Mouse (Mus musculus) left cerebral cortex, postnatal 25 days (tissue): ENCODE measurements around the gene 1700025C18Rik. TPM values are rescaled to one million over a fixed set of nuclear protein-coding genes. Genes with fewer than 3 reads are reported as not detected.

Experiments used
- DNase-seq, 2 experiments: peaks; one replicate each; pipeline ENCODE4 v3.0.0; 2022; ENCODE audit warnings: low spot score in 2 of 2, mixed read lengths in 1 of 2
- intact Hi-C: fragments of 180-260 bp; cut with DNase I; formaldehyde crosslinking; loops from one replicate; pipeline ENCODE4 v1.15.1; 2025
- total RNA-seq, 2 experiments: library from RNA; stranded (reverse); gene quantifications; 2 replicates each; pipeline ENCODE4 v1.2.3; 2021

1700025C18Rik gene
- total RNA-seq, 2 experiments from 2014 or later, result not detected

DNA sequence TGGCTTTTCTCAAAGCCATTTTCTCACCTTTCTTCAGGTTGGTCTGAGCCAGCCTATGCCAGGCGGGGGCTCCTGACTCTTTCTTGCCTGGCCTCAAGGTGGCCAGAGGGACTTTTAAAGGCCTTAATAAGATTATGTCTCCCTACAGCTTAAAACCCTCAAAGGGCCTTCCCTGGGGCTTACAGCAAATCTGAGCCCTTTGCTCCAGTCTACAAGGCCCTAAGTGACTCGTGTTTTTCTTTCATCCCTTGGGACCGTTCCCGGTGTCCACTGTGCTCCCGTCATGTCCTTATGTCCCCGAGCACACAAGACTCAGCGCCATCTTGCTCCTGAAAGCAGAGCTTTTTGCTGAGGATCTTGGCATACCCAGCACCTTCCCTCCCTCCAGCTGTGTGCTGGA lies 9.3 kb downstream of the 1700025C18Rik start:
- intact Hi-C loops, result no loop called here
- no peak for DNase-seq

- intact Hi-C loops, result no loop called here
- DNase-seq, result no peak
Observed at GRCm38 (mm10) chr2:165080657-165081056, 9.9 kb downstream of the 1700025C18Rik start.

DNA sequence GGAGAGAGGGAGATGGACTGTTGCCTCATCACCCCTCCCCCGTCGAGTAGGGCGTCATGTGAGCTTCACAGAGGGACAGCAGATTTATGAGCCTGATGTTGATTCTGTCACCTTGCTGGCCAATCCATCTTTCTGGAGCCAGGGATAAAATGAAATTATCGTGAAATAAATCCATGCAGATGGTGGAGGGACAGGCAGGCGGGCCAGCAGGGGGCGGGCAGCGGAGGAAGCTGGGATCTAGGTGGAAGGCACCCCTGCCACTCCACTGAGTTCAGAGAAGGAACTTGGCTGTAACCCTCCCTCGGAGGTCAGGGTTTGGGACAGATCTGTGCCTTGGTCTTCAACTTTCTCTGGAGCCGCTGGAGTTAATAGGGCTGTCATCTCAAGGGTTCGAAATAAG lies 11.9 kb downstream of the 1700025C18Rik start:
- intact Hi-C loops, result loop anchor here (2.0 kb wide), 1 partner anchor 34 kb away; no protein-coding TSS in a partner anchor
- no peak for DNase-seq

DNA sequence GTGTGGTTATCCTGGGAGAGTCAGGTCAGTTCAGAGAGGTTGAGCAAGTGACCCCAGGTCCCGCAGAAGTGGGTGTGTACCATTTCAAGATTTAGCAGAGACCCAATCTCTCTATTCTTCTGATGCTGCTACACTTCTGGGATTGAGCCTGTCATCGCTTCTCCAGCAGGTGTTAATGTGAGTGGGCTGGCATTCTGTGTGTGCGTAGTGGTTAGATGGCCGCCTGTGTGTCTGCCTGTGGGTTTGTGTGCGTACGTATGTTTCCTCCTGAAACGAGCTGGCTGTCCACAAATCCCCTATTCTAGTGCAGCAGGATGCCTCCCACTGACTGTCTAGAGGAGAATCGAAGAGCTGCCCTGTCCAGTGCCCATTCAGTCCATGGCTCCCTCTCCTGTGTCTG lies 12.5 kb downstream of the 1700025C18Rik start:
- peak in 1 of 2 experiments; percentile 51 for DNase-seq
- intact Hi-C loops, result loop anchor here (2.0 kb wide), 1 partner anchor 35 kb away; no protein-coding TSS in a partner anchor

- intact Hi-C loops, result no loop called here
- DNase-seq, result peak in 1 of 2 experiments; percentile 27
Observed at GRCm38 (mm10) chr2:165077055-165077454, 13.5 kb downstream of the 1700025C18Rik start.

DNA sequence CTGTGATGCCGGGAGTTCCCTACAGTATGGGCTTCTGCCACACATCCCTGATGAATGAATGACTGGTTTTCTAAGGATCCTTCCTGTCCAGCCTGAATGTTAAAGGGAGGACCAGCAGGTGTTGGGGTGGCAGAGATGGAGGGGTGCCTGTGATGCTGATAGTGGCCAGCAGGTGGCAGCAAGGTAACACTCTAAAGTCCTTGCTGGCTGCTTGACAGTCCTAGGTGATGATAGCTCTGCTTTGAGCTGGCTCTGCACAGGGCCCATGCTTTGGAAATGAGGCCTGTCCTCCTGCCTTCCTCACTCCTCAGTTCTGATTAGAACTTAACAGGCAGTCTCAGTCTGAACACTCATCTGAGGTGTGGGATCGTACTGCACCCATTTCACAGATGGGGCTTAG lies 15.6 kb downstream of the 1700025C18Rik start:
- DNase-seq, result peak; percentile 87 to 93
- intact Hi-C loops, result loop anchor here (1.0 to 5.0 kb wide), 5 partner anchors 114 to 412 kb away; partner anchors contain the start of genes Cdh22 and Slc12a5

DNA sequence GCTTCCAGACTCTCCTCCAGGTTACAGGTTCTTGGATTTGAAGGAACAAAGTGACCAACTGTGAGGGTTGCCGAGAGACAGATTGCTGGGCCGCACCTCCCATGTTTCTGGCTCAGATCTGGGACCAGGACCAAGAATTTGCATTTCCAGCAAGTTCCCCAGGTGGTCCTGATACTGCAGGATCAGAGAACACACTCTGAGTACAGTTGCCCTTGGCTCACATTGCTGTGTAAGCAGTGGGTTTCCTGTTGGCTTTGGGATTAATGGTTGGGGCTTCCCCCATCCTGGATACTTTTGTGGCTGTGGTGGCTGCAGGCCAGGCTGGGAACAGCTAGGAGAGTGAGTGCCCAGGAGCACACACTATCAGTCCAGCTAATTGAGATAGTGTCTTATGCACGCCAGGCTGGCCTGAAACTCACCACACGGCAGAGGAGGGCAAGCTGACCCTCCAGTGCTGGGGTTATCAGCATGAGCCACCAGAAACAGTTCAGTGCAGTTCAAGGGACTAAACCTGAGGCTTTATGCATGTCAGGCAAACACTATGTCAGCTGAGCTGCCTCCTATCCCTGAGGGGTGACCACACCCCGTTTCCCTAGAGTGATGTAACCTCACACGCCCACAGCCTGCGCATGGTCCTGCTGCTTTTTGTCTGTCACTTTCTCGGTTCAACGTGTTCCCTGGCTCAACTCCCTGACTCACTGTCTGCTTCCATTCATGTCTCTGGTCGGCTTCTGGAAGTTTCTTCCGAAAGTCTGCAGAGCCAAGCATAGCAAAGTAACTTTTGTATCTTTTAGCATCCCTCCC lies 16.3 kb downstream of the 1700025C18Rik start:
- DNase-seq, result peak in 1 of 2 experiments; percentile 75
- intact Hi-C loops, result loop anchor here (2.0 to 5.0 kb wide), 4 partner anchors 113 to 413 kb away; partner anchors contain the start of genes Cdh22 and Slc12a5

- intact Hi-C loops, result loop anchor here (5.0 kb wide), 1 partner anchor 414 kb away; no protein-coding TSS in a partner anchor
- peak in 1 of 2 experiments; percentile 60 for DNase-seq
Observed at GRCm38 (mm10) chr2:165073381-165073781, 17.2 kb downstream of the 1700025C18Rik start.

DNA sequence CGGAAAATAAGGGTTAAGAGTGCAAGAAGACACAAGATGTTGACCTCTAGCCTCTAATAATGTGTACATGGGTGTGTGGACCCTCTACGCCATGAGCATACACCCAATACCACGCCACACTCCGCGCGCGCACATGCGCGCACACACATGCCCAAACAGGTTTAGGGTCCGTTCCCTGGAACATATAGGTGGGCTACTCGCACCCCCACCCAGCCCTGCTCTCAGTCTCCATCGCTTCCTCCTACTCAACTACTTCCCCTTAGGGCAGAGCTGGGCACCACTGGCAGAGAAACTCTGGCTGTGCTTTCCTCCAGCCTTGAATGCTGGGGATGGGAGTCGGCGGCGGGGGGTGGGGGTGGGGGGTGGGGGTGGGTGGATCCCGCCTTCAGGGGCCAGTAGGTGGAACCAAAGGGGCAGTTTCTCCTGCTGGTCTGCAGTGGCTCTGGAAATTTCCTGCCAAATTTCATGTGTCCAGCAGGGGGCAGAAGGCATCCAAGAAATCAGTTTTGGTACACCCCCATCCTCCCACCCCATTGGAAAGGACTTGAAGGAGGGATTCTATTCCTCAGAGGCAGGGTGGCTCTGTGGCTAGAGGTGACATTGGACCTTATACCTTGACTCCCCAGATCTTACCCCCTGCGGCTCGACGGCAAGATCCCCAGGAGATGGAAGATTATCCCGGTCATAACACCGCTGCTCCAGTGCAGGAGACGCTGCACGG lies 20.3 kb downstream of the 1700025C18Rik start:
- DNase-seq, result peak; percentile 63 to 80
- intact Hi-C loops, result loop anchor here (5.0 kb wide), 1 partner anchor 417 kb away; no protein-coding TSS in a partner anchor

GRCm38 (mm10) chr2:165068806-165069205 lies 21.7 kb downstream of the 1700025C18Rik start:
- intact Hi-C loops, result no loop called here

GRCm38 (mm10) chr2:165064489-165064888 lies 26.1 kb downstream of the 1700025C18Rik start:
- intact Hi-C loops, result no loop called here
- DNase-seq, result peak; percentile 58 to 94

More at GRCm38 (mm10) chr2:165068806-165069205, 21.7 kb downstream of the 1700025C18Rik start:
- peak in 1 of 2 experiments; percentile 57 for DNase-seq

- intact Hi-C loops, result no loop called here
- DNase-seq, result no peak
Observed at GRCm38 (mm10) chr2:165061638-165062433, 28.7 kb downstream of the 1700025C18Rik start.

GRCm38 (mm10) chr2:165059961-165060360 lies 30.6 kb downstream of the 1700025C18Rik start:
- no peak for DNase-seq
- intact Hi-C loops, result no loop called here

DNA sequence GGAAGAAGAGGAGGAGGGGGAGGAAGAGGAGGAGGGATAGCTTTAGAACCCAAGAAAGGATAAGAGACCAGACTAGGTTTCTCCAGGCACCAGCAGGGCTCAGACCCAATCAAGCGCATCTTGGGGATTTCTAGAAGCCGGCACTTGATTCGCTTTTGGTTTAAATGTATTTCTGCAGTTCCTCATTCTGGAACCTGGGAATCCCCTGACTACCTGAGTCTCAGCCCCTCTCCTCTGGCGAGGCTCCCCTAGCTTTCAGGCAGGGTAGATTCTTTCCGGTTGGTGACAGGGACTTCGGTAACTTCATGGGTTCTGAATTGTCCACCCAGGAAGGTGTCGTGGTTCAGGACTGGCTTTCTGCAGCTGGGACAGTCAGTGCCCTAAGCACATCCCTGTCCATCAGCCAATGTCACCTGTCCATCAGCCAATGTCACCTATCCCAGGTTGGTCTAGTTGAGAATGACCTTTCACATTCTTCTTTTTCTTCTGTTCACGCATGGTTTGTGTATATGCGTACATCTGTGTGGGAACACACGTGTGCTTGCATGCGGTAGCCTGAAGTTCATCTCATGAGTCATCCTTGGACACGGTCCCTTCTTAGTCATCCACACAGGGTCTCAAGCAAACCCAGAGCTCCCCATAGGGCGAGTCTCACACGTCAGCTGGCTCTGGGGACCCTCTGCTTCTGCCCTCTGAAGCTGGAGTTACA lies 34.0 kb downstream of the 1700025C18Rik start:
- DNase-seq, result no peak
- intact Hi-C loops, result no loop called here

- no peak for DNase-seq
- intact Hi-C loops, result no loop called here
Observed at GRCm38 (mm10) chr2:165055905-165056304, 34.6 kb downstream of the 1700025C18Rik start.

GRCm38 (mm10) chr2:165054888-165055852 lies 35.4 kb downstream of the 1700025C18Rik start, which contains the start of gene Cd40:
Gene Cd40 (plus strand): TSS chr2:165055627.
- DNase-seq, result no peak
- intact Hi-C loops, result no loop called here

DNA sequence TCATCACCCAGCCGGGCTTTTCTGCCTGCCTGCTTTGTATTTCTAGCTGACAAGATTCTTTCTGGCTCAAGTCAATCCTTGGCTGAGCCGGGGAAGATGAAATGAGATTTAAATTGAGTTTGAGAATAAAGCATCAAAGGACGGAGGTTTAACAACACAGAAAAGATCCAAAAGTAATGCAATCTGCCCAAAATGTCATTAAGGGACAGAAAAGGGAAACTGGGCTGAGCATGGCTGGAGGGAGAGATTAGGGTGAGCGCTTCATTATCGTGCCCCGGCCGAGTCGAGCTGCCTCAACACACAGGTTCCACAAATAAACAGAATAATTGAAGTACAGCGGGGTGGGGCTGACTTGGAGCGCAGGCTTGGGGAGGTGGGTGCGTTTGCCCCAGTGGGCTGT lies 39.0 kb downstream of the 1700025C18Rik start:
- DNase-seq, result no peak
- intact Hi-C loops, result no loop called here
